Mouse (Mus musculus) monocyte, adult 5-6 weeks (primary cell): ENCODE data around the gene Vta1. TPM values are rescaled to one million over a fixed set of nuclear protein-coding genes. Genes with fewer than 3 reads are reported as not detected.

Source experiments
- total RNA-seq: library from RNA; stranded (forward); fragments of 200-1000, 200-491, 200-594 nt; gene quantifications from 3 replicates; pipeline ENCODE4 v1.2.3, GENCODE M21; 2017

Gene Vta1
- total RNA-seq, 1 experiment from 2014 or later: 65.9 TPM

Other genes starting within 250 kb of the Vta1 start
- 0.48 to 0.85 TPM (median 0.58 TPM) in 3 replicates for gene Adgrg6, start 159.9 kb downstream of the Vta1 start, total RNA-seq
- gene Nmbr, start within 50 bp of the Vta1 start, total RNA-seq: 2.9 TPM in 1 of 3 replicates, not detected in the others
- gene Gje1, start 12.7 kb upstream of the Vta1 start, total RNA-seq: not detected in 3 replicates